Mouse (Mus musculus): ENCODE results near the gene 9930111J21Rik2. TPM values are rescaled to one million over a fixed set of nuclear protein-coding genes. Genes with fewer than 3 reads are reported as not detected.
A peak's percentile ranks its signal among the peaks of the same experiment; 100 is the strongest.

9930111J21Rik2 gene
- total and polyA plus RNA-seq, 2 experiments from 2014 or later = 1.2 to 2.7 TPM

DNA sequence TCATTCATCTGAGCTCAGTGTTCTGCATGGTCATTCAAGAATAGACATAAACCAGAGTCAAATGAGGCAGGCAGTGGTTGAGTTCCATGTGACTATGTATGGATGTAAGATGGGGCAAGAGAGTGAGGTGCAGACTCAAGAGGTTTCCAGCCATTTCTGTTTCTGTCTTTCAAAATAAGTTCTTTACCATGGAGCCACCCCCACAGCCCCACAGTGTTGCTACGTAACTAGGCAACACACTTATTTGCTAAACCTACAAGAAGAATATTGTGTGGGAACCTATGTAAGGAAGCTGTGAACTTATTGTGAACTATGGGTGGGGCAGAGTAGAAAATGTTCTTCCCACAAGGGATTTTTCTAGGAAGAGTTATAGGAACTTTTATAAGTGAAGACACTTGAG, 32.1 kb upstream of the 9930111J21Rik2 start:
- no peak overlapping the region for H3K9ac ChIP-seq (replicated peaks; ENCODE audit: low read depth, low read length)
- H3K9me3 ChIP-seq (replicated peaks; ENCODE audit: control insufficient read depth, low read length) = no peaks in the 10 kb centered on the region
- 67% methylated on average over 1 of the region's 1 CpGs for WGBS
- TF ChIP-seq CTCF (IDR thresholded peaks at IDR 0.05; ENCODE audit: low read depth) (no peak), EP300 (IDR thresholded peaks at IDR 0.05; ENCODE audit: low read depth) (0 out of 2 replicates have a peak, but pooled peaks have one; percentile 33)
- H3K36me3 ChIP-seq (replicated peaks; ENCODE audit: control insufficient read depth, insufficient read depth, low read length) = no peaks in the 10 kb centered on the region
- no peak overlapping the region for H3K4me2 ChIP-seq (ENCODE audit: low read depth, low read length)
- H3K27ac ChIP-seq (ENCODE audit: low read depth) = 0 out of 2 replicates have a peak overlapping the region, but pooled peaks have one; percentile 55
- ATAC-seq (ENCODE audit: insufficient read depth, low read depth) = peak; percentile 27; the same call in 1 of the 2 replicates
- no peak for DNase-seq (ENCODE audit: low spot score)
- peaks cover 7% of the 10 kb centered on the region; the same call in 1 of the 2 replicates for H3K4me1 ChIP-seq (ENCODE audit: control insufficient read depth, insufficient read depth)
- no peaks in the 10 kb centered on the region for H3K27me3 ChIP-seq (ENCODE audit: control insufficient read depth, insufficient read depth, low read length)
- H3K4me3 ChIP-seq (ENCODE audit: low read depth, low read length) = no peak overlapping the region

GRCm38 (mm10) chr11:49081886-49082285, 30.8 kb upstream of the 9930111J21Rik2 start:
- Histone ChIP-seq H3K36me3 (replicated peaks; ENCODE audit: control insufficient read depth, insufficient read depth, low read length) (no peaks in the 10 kb centered on the region), H3K4me1 (ENCODE audit: control insufficient read depth, insufficient read depth) (peaks cover 7% of the 10 kb centered on the region; the same call in 1 of the 2 replicates), H3K27me3 (ENCODE audit: control insufficient read depth, insufficient read depth, low read length) (no peaks in the 10 kb centered on the region), H3K9ac (replicated peaks; ENCODE audit: low read depth, low read length) (no peak overlapping the region), H3K4me2 (ENCODE audit: low read depth, low read length) (no peak overlapping the region), H3K9me3 (replicated peaks; ENCODE audit: control insufficient read depth, low read length) (no peaks in the 10 kb centered on the region), H3K4me3 (ENCODE audit: low read depth, low read length) (no peak overlapping the region), H3K27ac (ENCODE audit: low read depth) (no peak overlapping the region)
- DNase-seq (ENCODE audit: low spot score) (no peak), ATAC-seq (ENCODE audit: insufficient read depth, low read depth) (no peak)
- no peak for TF ChIP-seq CTCF (IDR thresholded peaks at IDR 0.05; ENCODE audit: low read depth)
- TF ChIP-seq EP300 (IDR thresholded peaks at IDR 0.05; ENCODE audit: low read depth) = no peak
- WGBS = 67% methylated on average over 3 of the region's 3 CpGs

DNA sequence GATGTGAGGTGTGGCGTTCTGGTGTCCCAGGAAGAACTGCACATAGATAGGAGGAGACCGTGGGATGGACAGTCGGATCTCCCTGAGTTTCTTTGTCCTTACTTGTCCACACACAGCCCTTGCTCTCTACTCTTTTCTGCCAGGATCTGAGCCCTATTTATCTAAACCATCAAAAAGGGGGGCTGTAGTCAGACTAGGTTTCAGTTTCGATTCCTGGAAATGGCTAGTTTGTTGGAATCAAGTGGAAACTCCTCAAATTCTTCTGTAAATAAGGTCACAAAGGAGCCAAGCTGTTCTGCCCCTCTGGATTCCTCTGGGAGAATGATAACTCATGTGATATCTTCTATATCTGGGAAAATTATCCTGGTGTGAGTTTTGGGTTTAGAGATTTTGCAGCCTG, 30.3 kb upstream of the 9930111J21Rik2 start:
- TF ChIP-seq EP300 (IDR thresholded peaks at IDR 0.05; ENCODE audit: low read depth) (no peak), CTCF (IDR thresholded peaks at IDR 0.05; ENCODE audit: low read depth) (no peak)
- Histone ChIP-seq H3K27ac (ENCODE audit: low read depth) (no peak overlapping the region), H3K9ac (replicated peaks; ENCODE audit: low read depth, low read length) (no peak overlapping the region), H3K27me3 (ENCODE audit: control insufficient read depth, insufficient read depth, low read length) (no peaks in the 10 kb centered on the region), H3K9me3 (replicated peaks; ENCODE audit: control insufficient read depth, low read length) (no peaks in the 10 kb centered on the region), H3K4me3 (ENCODE audit: low read depth, low read length) (no peak overlapping the region), H3K36me3 (replicated peaks; ENCODE audit: control insufficient read depth, insufficient read depth, low read length) (no peaks in the 10 kb centered on the region), H3K4me1 (ENCODE audit: control insufficient read depth, insufficient read depth) (peaks cover 7% of the 10 kb centered on the region; the same call in 1 of the 2 replicates), H3K4me2 (ENCODE audit: low read depth, low read length) (no peak overlapping the region)
- DNase-seq (ENCODE audit: low spot score) (no peak), ATAC-seq (ENCODE audit: insufficient read depth, low read depth) (no peak)
- 69% methylated on average over 4 of the region's 4 CpGs for WGBS

GRCm38 (mm10) chr11:49080636-49081035, 29.6 kb upstream of the 9930111J21Rik2 start:
- H3K9me3 ChIP-seq (replicated peaks; ENCODE audit: control insufficient read depth, low read length) = no peaks in the 10 kb centered on the region
- whole genome bisulfite sequencing = 54% methylated on average over 1 of the region's 1 CpGs

GRCm38 (mm10) chr11:49078719-49079118, 27.7 kb upstream of the 9930111J21Rik2 start:
- Histone ChIP-seq H3K36me3 (replicated peaks; ENCODE audit: control insufficient read depth, insufficient read depth, low read length) (no peaks in the 10 kb centered on the region), H3K4me1 (ENCODE audit: control insufficient read depth, insufficient read depth) (0 out of 2 replicates have a peak, but pooled peaks cover 11% of the 10 kb centered on the region), H3K9ac (replicated peaks; ENCODE audit: low read depth, low read length) (no peak overlapping the region), H3K9me3 (replicated peaks; ENCODE audit: control insufficient read depth, low read length) (no peaks in the 10 kb centered on the region), H3K4me3 (ENCODE audit: low read depth, low read length) (no peak overlapping the region), H3K4me2 (ENCODE audit: low read depth, low read length) (no peak overlapping the region), H3K27ac (ENCODE audit: low read depth) (no peak overlapping the region), H3K27me3 (ENCODE audit: control insufficient read depth, insufficient read depth, low read length) (no peaks in the 10 kb centered on the region)
- DNase-seq (ENCODE audit: low spot score) (no peak), ATAC-seq (ENCODE audit: insufficient read depth, low read depth) (no peak)
- 83% methylated on average over 3 of the region's 3 CpGs for WGBS
- no peak for TF ChIP-seq EP300 (IDR thresholded peaks at IDR 0.05; ENCODE audit: low read depth)
- TF ChIP-seq CTCF (IDR thresholded peaks at IDR 0.05; ENCODE audit: low read depth) = no peak

More at GRCm38 (mm10) chr11:49080636-49081035, 29.6 kb upstream of the 9930111J21Rik2 start:
- no peaks in the 10 kb centered on the region for H3K27me3 ChIP-seq (ENCODE audit: control insufficient read depth, insufficient read depth, low read length)
- DNase-seq (ENCODE audit: low spot score) = no peak
- no peak for ATAC-seq (ENCODE audit: insufficient read depth, low read depth)
- H3K9ac ChIP-seq (replicated peaks; ENCODE audit: low read depth, low read length) = no peak overlapping the region
- H3K27ac ChIP-seq (ENCODE audit: low read depth) = no peak overlapping the region
- TF ChIP-seq CTCF (IDR thresholded peaks at IDR 0.05; ENCODE audit: low read depth) (no peak), EP300 (IDR thresholded peaks at IDR 0.05; ENCODE audit: low read depth) (no peak)
- H3K4me1 ChIP-seq (ENCODE audit: control insufficient read depth, insufficient read depth) = peaks cover 10% of the 10 kb centered on the region; the same call in 1 of the 2 replicates
- no peak overlapping the region for H3K4me3 ChIP-seq (ENCODE audit: low read depth, low read length)
- H3K4me2 ChIP-seq (ENCODE audit: low read depth, low read length) = no peak overlapping the region
- no peaks in the 10 kb centered on the region for H3K36me3 ChIP-seq (replicated peaks; ENCODE audit: control insufficient read depth, insufficient read depth, low read length)

GRCm38 (mm10) chr11:49077012-49077411, 26.0 kb upstream of the 9930111J21Rik2 start:
- Histone ChIP-seq H3K4me2 (ENCODE audit: low read depth, low read length) (no peak overlapping the region), H3K9me3 (replicated peaks; ENCODE audit: control insufficient read depth, low read length) (no peaks in the 10 kb centered on the region), H3K9ac (replicated peaks; ENCODE audit: low read depth, low read length) (no peak overlapping the region), H3K27ac (ENCODE audit: low read depth) (peak overlapping the region; percentile 66), H3K36me3 (replicated peaks; ENCODE audit: control insufficient read depth, insufficient read depth, low read length) (no peaks in the 10 kb centered on the region), H3K4me1 (ENCODE audit: control insufficient read depth, insufficient read depth) (0 out of 2 replicates have a peak, but pooled peaks cover 6% of the 10 kb centered on the region), H3K4me3 (ENCODE audit: low read depth, low read length) (no peak overlapping the region), H3K27me3 (ENCODE audit: control insufficient read depth, insufficient read depth, low read length) (no peaks in the 10 kb centered on the region)
- no peak for ATAC-seq (ENCODE audit: insufficient read depth, low read depth)
- no peak for DNase-seq (ENCODE audit: low spot score)
- 80% methylated on average over 1 of the region's 1 CpGs for WGBS
- TF ChIP-seq CTCF (IDR thresholded peaks at IDR 0.05; ENCODE audit: low read depth) (no peak), EP300 (IDR thresholded peaks at IDR 0.05; ENCODE audit: low read depth) (no peak)
